Mouse (Mus musculus) embryo, embryonic 9.5 days (tissue): ENCODE results near the gene Igf2bp2.

ENCODE experiments used
- DNase-seq: peaks from one replicate; pipeline ENCODE4 v3.0.0-alpha.2; 2017; ENCODE audit errors: extremely low spot score

Igf2bp2 gene

GRCm38 (mm10) chr16:22149076-22149475 is 14.0 kb downstream of the Igf2bp2 start:
- DNase-seq: no peak

DNA sequence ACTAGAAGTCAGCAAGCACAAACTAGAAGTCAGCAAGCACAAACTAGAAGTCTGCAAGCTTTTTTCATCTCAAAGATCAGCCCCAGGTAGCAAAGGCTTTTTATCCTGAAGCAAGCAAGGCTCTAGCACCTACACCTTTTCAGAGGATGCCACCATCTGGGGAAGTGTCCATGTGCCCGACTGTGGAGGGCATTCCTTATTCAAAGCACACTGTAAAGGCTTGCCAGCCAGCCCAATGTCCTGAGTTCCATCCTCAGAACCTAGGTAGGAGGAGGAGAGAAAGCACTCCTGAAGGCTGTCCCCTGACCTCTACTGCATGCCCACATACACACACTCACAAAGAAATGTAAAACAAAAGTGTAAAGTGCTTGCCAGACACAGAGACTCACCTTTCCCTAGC is 16.0 kb downstream of the Igf2bp2 start:
- DNase-seq: no peak

DNA sequence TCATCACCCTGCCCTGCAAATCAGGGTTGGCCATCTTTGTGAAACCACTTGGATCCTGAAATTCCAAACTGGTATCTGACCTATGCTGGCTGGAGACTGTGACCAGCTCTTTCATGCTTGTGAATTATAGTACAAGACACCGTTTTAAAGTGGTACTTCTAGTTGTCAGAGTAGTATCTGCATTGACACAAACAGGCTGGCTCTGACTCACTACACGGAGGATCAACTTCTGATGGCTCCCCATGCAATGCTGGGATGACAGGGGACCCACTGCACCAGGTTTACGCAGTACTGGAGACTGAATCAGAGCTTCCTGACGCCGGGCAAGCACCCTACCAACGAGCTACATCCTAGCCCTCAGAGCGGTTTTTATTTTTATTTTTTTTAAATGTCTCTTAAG is 17.0 kb downstream of the Igf2bp2 start:
- no peak for DNase-seq

GRCm38 (mm10) chr16:22144490-22144889 is 18.6 kb downstream of the Igf2bp2 start:
- DNase-seq: no peak

DNA sequence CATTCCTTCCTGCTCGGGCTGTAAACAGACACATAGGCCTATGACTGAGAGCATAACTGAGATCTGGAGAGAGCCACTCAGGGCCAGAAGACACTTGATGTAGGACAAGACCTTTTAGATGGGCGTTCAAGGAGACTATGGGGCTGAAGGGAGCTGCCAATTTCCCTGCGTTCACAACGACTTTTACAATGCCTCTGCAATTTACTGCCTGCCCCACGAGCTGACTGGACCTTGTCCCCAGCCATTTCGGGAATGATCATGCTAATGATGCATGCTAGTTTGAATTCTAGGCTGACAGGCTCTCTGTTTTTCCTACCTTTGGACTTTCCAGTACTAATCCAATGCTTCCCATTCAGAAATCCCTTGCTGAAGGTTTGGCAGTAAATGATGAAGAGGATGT is 22.2 kb downstream of the Igf2bp2 start:
- no peak for DNase-seq

DNA sequence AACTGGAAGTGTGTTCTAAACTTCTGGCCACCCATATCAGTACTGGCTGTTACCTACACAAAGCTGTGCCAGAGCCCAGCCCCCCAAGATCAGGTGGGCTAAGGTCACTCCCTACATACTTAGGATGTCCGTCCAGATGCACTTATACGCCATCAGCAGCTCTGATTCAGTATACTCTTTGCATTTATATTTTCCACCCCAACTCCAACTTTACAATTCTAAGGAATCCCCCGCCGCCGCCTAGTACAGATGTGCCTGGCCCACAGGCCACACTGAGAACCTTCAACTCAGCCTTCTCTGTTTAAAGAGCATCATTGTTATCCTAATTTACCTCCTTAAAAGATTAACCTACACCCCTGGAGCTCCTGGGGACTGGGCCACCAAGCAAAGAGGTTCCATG is 23.3 kb downstream of the Igf2bp2 start:
- no peak for DNase-seq

- no peak for DNase-seq
Observed at GRCm38 (mm10) chr16:22136198-22136597, 26.9 kb downstream of the Igf2bp2 start.

- no peak for DNase-seq
Observed at GRCm38 (mm10) chr16:22131321-22131720, 31.8 kb downstream of the Igf2bp2 start.

DNA sequence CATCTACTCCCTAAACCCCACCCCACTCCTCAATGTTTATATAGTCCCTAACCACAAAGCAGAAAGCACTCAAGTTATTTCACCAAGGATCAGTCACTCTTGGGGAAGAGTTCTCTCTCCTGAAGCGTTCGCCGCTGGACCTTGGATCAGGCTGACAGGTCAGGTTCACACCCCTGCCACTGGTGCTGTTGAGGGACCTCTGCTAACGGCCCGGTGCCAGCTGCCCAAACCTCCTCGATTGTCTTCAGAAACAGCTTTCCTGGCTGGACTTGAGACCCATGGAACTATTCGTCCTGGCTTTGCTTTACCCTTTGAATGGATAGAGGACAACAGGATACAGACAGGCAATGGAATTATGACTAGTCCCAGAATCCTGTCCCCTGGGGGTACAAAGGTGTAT is 33.6 kb downstream of the Igf2bp2 start:
- no peak for DNase-seq

GRCm38 (mm10) chr16:22128595-22128994 is 34.5 kb downstream of the Igf2bp2 start:
- DNase-seq: no peak

DNA sequence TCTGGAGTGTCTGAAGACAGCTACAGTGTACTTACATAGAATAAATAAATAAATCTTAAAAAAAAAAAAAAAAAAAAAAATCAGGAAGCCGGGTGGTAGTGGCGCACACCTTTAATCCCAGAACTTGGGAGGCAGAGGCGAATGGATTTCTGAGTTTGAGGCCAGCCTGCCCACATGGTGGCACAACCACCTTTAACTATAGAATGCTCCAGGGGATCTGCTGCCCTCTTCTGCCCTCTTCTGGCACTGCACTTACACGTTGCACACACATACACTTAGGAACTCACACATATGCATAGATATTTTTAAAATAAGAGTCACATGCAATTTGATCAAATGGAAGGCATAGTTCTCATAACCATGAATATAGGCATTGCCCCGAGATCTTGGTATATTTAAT is 35.3 kb downstream of the Igf2bp2 start:
- no peak for DNase-seq

- DNase-seq: no peak
Observed at GRCm38 (mm10) chr16:22126936-22127335, 36.2 kb downstream of the Igf2bp2 start.

- DNase-seq: no peak
Observed at GRCm38 (mm10) chr16:22124325-22124918, 38.7 kb downstream of the Igf2bp2 start.

DNA sequence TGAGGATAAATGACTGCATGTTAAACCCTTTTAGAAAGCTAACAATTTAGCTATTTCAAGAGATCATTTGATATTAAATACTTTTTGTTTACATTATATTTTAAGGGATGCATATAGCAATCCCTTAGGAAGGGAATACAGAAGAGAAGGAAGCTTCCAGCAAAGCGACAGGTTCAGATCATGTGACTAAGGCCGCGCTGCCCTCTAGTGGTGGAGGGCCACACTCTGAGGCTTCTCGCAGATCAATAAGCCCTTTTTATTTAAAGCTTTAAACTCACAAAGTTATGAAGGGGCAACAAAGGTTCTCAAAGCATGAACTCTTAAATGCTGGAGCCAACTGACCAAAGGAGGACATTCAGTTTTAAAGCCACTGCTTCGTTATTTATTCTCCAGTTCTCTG is 39.4 kb downstream of the Igf2bp2 start:
- DNase-seq: no peak

DNA sequence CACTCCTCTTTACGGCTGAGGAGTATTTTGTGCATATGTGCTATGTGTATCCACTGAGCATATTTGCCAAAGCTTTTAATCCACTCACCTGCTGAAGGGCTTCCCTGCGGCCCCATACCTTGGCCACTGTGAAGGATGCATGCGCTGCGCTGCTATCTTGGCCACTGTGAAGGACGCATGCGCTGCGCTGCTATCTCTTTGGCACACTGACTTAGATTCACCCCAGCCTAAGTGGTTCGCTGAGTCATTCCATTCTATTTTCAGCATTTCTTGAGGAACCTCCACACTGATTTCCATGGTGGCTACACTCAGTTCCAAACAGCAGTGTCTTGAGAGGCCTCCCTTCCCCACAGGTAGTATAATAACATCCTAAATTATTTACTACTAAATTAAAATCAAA is 42.0 kb downstream of the Igf2bp2 start:
- no peak for DNase-seq

DNA sequence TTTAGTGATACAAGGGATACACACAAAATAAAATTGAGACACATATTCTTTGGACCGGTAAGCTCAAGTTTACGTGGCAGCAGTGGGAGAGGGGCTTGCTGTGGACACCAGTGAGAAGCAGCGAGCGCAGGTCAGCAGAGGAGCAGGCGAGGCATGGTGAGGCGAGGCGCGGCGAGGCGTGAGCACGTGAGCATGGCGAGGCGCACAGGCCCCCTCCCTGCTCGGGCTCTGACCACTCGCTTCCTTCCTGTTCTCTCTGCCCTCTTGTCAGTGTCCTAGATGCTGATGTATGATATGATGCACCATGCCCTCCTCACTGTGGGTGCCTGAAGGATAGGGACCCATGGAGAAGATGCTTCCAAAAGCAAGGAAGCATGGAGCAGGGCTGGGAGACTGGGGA is 43.6 kb downstream of the Igf2bp2 start:
- DNase-seq: no peak

- DNase-seq: no peak
Observed at GRCm38 (mm10) chr16:22118716-22119501, 44.2 kb downstream of the Igf2bp2 start.

- DNase-seq: no peak
Observed at GRCm38 (mm10) chr16:22118151-22118550, 44.9 kb downstream of the Igf2bp2 start.

- DNase-seq: no peak
Observed at GRCm38 (mm10) chr16:22116748-22117147, 46.4 kb downstream of the Igf2bp2 start.

- DNase-seq: no peak
Observed at GRCm38 (mm10) chr16:22116058-22116457, 47.0 kb downstream of the Igf2bp2 start.

- peak; percentile 27 for DNase-seq
Observed at GRCm38 (mm10) chr16:22110036-22110435, 53.1 kb downstream of the Igf2bp2 start.

- no peak for DNase-seq
Observed at GRCm38 (mm10) chr16:22109159-22109558, 53.9 kb downstream of the Igf2bp2 start.

DNA sequence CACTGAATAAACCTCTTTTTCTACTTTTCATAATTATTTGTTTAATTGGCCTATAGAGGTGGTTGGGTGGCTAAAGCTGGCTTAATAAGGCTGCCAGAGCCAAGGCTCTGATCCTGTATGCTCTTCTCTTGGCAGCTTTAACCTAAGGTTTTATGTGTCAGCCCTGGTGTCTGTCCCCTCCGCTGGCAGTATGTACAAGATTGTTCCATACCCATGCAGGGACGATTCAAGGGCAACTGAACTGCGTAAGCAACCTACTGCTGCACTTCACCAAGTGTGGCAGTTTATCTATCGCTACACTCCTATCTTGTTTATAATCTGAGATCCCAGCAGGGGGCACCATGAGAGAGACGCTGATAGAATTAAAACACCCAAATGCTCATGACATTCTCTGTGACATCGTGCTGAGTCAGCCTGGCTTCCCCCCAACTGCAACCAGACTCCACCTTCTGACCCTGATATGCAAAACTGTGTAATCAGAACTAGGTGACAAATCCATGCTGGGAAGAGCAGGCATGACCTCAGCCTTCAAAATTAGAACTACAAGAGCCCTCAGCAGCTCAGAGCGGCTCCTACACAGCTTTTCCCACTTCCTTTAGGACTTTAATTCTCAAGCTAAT is 55.1 kb downstream of the Igf2bp2 start:
- no peak for DNase-seq
